ENCODE assay signal across 11 mouse cellular contexts in the genomic region with DNA sequence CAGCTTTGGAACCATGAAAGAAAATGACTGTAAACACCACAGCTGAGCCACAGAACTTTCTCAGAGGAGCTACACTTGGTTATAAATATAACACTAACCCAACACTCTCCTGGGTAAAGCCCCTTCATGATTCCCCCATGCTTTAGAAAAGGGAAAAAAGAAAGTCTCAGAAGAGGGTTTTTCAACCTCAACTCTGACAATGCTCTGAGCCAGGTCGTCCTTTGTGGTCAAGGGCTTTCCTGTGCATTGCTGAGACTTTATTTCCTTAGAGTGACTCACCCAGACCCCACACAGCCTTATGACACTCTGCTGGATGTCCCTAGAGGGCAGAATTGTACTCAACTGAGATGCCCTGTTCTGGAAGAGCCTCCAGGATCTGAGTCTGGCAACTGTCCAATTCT.
DNase-seq lines count a peak whose midpoint lies in the region; ATAC-seq and TF ChIP-seq lines count a peak whose summit lies in the region.
"Had no signal": no experiment of that assay in that cellular context is flagged by ENCODE, and none has a peak within 500 bp of the region (broad histone marks: within the 10 kb centered on the region; RNA-seq: fewer than 3 reads in every experiment).

No protein-coding gene starts in this region.

- no peak overlapping the region for H3K4me2 ChIP-seq in lung, postnatal 0 days (replicated peaks; ENCODE audit: low read depth, low read length)
- no peak overlapping the region for H3K4me2 ChIP-seq in liver, embryonic 11.5 days
- H3K4me2 ChIP-seq: limb, embryonic 12.5 days; midbrain, embryonic 12.5 days had no signal

- H3K9me3 ChIP-seq in lung, postnatal 0 days (ENCODE audit: low read length) = no peaks in the 10 kb centered on the region
- no peaks in the 10 kb centered on the region for H3K9me3 ChIP-seq in liver, embryonic 11.5 days (ENCODE audit: control insufficient read depth, low read length)
- H3K9me3 ChIP-seq: limb, embryonic 12.5 days; midbrain, embryonic 12.5 days had no signal

- H3K9ac ChIP-seq in lung, postnatal 0 days (replicated peaks; ENCODE audit: low read depth) = no peak overlapping the region
- H3K9ac ChIP-seq in liver, embryonic 11.5 days (ENCODE audit: low read depth, low read length) = no peak overlapping the region
- H3K9ac ChIP-seq: limb, embryonic 12.5 days; midbrain, embryonic 12.5 days had no signal

- H3K27ac ChIP-seq in lung, postnatal 0 days (ENCODE audit: low read length) = no peak overlapping the region
- H3K27ac ChIP-seq in liver, embryonic 11.5 days (ENCODE audit: low read depth, low read length) = no peak overlapping the region
- H3K27ac ChIP-seq: limb, embryonic 12.5 days; midbrain, embryonic 12.5 days had no signal

- peak; percentile 35 for TF ChIP-seq CTCF in lung, postnatal 0 days (IDR thresholded peaks at IDR 0.05)

- intact Hi-C loops in left cerebral cortex, postnatal 25 days (cut with DNase I) = no loop called here

- no peaks in the 10 kb centered on the region for H3K36me3 ChIP-seq in lung, postnatal 0 days (ENCODE audit: insufficient read depth, low read length)
- H3K36me3 ChIP-seq in liver, embryonic 11.5 days (ENCODE audit: control insufficient read depth, insufficient read depth, low read length) = no peaks in the 10 kb centered on the region
- H3K36me3 ChIP-seq: limb, embryonic 12.5 days; midbrain, embryonic 12.5 days had no signal

- 4% methylated on average over 1 of the region's 1 CpGs for WGBS in lung, postnatal 0 days
- 14% methylated on average over 1 of the region's 1 CpGs for WGBS in liver, embryonic 11.5 days

- DNase-seq in adrenal gland, adult (ENCODE audit: inconsistent age in 2 of 2, low spot score in 1 of 2) = peak; percentile 37 to 81
- no peak for DNase-seq in adrenal gland, adult 18-20 months (ENCODE audit: low spot score in 2 of 2)
- DNase-seq in lung, postnatal 0 days (ENCODE audit: low spot score) = peak; percentile 16
- no peak for DNase-seq in lung, postnatal 14 days
- peak; percentile 56 for DNase-seq in c-Kit-positive CD71-negative TER-119-negative erythroid progenitor cells, embryonic 14.5 days (ENCODE audit: low read depth)
- peak; percentile 44 for DNase-seq in thymus, postnatal 14 days
- DNase-seq in left cerebral cortex, postnatal 25 days (ENCODE audit: low spot score in 2 of 2) = no peak
- DNase-seq in liver, embryonic 11.5 days (ENCODE audit: low spot score) = no peak
- DNase-seq: right cerebral cortex, adult 18-20 months had no signal

- TF ChIP-seq EP300 in lung, postnatal 0 days (IDR thresholded peaks at IDR 0.05) = no peak

- no peaks in the 10 kb centered on the region for H3K27me3 ChIP-seq in lung, postnatal 0 days (replicated peaks; ENCODE audit: insufficient read depth, low read length)
- H3K27me3 ChIP-seq in liver, embryonic 11.5 days (replicated peaks; ENCODE audit: control insufficient read depth, insufficient read depth, low read length) = no peaks in the 10 kb centered on the region
- H3K27me3 ChIP-seq: limb, embryonic 12.5 days; midbrain, embryonic 12.5 days had no signal

- H3K4me1 ChIP-seq in lung, postnatal 0 days (ENCODE audit: insufficient read depth, low read depth, low read length) = peaks cover 5% of the 10 kb centered on the region; the same call in 1 of the 2 replicates
- 0 out of 2 replicates have a peak, but pooled peaks cover 3% of the 10 kb centered on the region for H3K4me1 ChIP-seq in liver, embryonic 11.5 days (replicated peaks; ENCODE audit: control insufficient read depth, insufficient read depth, low read length)
- H3K4me1 ChIP-seq: limb, embryonic 12.5 days had no signal

- H3K4me3 ChIP-seq in lung, postnatal 0 days (ENCODE audit: low read depth, low read length) = no peak overlapping the region
- H3K4me3 ChIP-seq in liver, embryonic 11.5 days (ENCODE audit: low read depth, low read length) = no peak overlapping the region
- H3K4me3 ChIP-seq: limb, embryonic 12.5 days; midbrain, embryonic 12.5 days had no signal

- peak; percentile 35; the same call in 1 of the 2 replicates for ATAC-seq in lung, postnatal 0 days
- ATAC-seq in liver, embryonic 11.5 days (replicated peaks; ENCODE audit: low FRiP score) = no peak

Comparison
In these comparisons a context has a peak if more than half of its experiments do, and no peak if none do; other contexts are left out.
1. DNase-seq: peak in adrenal gland, adult (2 of 2), lung, postnatal 0 days (single experiment), c-Kit-positive CD71-negative TER-119-negative erythroid progenitor cells, embryonic 14.5 days (single experiment) and thymus, postnatal 14 days (single experiment); none in adrenal gland, adult 18-20 months (0 of 2), lung, postnatal 14 days (single experiment), left cerebral cortex, postnatal 25 days (0 of 2) and liver, embryonic 11.5 days (single experiment).